Mouse (Mus musculus) ES-Bruce4 (cell line): ENCODE measurements around the gene Rps8.
A peak's percentile ranks its signal among the peaks of the same experiment; 100 is the strongest.

ENCODE experiments used
- CTCF ChIP-seq: IDR thresholded peaks from one replicate; pipeline ENCODE4 v1.8.1; 2011; ENCODE audit warnings: low read depth, low read length
- EP300 ChIP-seq: IDR thresholded peaks from 2 replicates; pipeline ENCODE4 v1.6.1; 2011; ENCODE audit warnings: low read depth, low read length; ENCODE audit not compliant: insufficient read depth
- POLR2A ChIP-seq: IDR thresholded peaks from one replicate; pipeline ENCODE4 v1.8.1; 2011; ENCODE audit warnings: low read length; ENCODE audit not compliant: insufficient read depth

DNA sequence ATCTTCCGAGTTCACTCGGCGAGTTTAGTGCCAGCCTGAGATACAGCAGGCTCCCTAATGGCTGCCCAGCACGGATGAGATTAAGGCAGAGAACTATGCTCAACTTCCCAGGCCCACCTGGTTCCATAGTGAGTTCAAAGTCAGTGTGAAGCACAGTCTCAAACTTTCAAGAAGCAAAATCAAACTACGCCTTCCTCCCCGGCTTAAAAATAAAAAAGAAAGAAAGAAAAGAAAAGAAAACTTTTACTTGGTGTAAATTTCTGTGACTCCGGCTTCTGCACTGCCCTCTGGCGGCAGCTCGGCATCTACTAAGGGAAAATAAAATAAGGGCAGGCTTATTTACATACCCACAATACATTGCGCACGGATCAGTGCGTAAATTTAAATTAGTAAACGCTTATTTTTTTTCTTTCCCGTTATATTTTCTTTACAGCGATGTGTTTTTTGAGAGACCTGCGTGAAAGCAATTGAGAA, 33.4 kb upstream of the Rps8 start:
- TF ChIP-seq CTCF = peak; percentile 71
- no peak for TF ChIP-seq EP300
- TF ChIP-seq POLR2A = no peak
